Mouse (Mus musculus) lung, embryonic 15.5 days (tissue): Measurements from ENCODE around the gene Tcf7l1. TPM values are rescaled to one million over a fixed set of nuclear protein-coding genes. Genes with fewer than 3 reads are reported as not detected.
A peak's percentile ranks its signal among the peaks of the same experiment; 100 is the strongest.

Source experiments
- ATAC-seq: fragments of 200-750 bp; cut with Nextera tagmentation; 2 replicates; pipeline ENCODE4 v1.8.0; 2017; ENCODE audit warnings: moderate number of reproducible peaks, borderline replicate concordance; ENCODE audit not compliant: low FRiP score, low TSS enrichment; ENCODE audit errors: extremely low read depth
- H3K27ac ChIP-seq: fragments of 300-500 bp; sonication (generic); 2 replicates; pipeline ENCODE4 v1.5.1; 2015; ENCODE audit warnings: moderate library complexity, mild to moderate bottlenecking, inconsistent platforms
- H3K27me3 ChIP-seq: fragments of 300-500 bp; sonication (generic); 2 replicates; pipeline ENCODE4 v1.6.1; 2015; ENCODE audit warnings: inconsistent platforms
- H3K36me3 ChIP-seq: fragments of 300-500 bp; sonication (generic); 2 replicates; pipeline ENCODE4 v1.6.1; 2015; ENCODE audit warnings: inconsistent platforms
- H3K4me1 ChIP-seq: fragments of 300-500 bp; sonication (generic); 2 replicates; pipeline ENCODE4 v1.6.1; 2015; ENCODE audit warnings: inconsistent platforms
- H3K4me2 ChIP-seq: fragments of 300-500 bp; sonication (generic); 2 replicates; pipeline ENCODE4 v1.6.1; 2015; ENCODE audit warnings: inconsistent platforms, mild to moderate bottlenecking, moderate library complexity
- H3K4me3 ChIP-seq: fragments of 300-500 bp; sonication (generic); 2 replicates; pipeline ENCODE4 v1.5.1; 2015; ENCODE audit warnings: mild to moderate bottlenecking, inconsistent platforms
- H3K9ac ChIP-seq: fragments of 300-500 bp; sonication (generic); 2 replicates; pipeline ENCODE4 v1.6.1; 2015; ENCODE audit warnings: inconsistent platforms
- H3K9me3 ChIP-seq: fragments of 300-500 bp; sonication (generic); 2 replicates; pipeline ENCODE4 v1.6.1; 2016; ENCODE audit warnings: inconsistent platforms
- WGBS: fragments of 180-500 bp; shearing (Covaris S2); methylation state at CpG from one replicate; pipeline ENCODE4 v1.1.7; 2015; 5-methylcytosine and 5-hydroxymethylcytosine counted together
- polyA plus RNA-seq: library from polyadenylated mRNA; unstranded; fragments of >200 nt; fragmentation: Nextera tagmentation; extraction: Ambion mirVana; gene quantifications from 2 replicates; pipeline ENCODE4 v1.2.1, GENCODE M21; 2015

Gene Tcf7l1
- polyA plus RNA-seq, 1 experiment from 2014 or later, result 33.8 TPM

- no peak overlapping the region for H3K4me2 ChIP-seq
- no peaks in the 10 kb centered on the region for H3K27me3 ChIP-seq
- 42% methylated on average over 7 of the region's 7 CpGs for WGBS
- peaks cover 56% of the 10 kb centered on the region for H3K4me1 ChIP-seq
- no peaks in the 10 kb centered on the region for H3K9me3 ChIP-seq
- no peak overlapping the region for H3K9ac ChIP-seq
- no peak overlapping the region for H3K4me3 ChIP-seq
- no peaks in the 10 kb centered on the region for H3K36me3 ChIP-seq
- H3K27ac ChIP-seq, result peak overlapping the region; percentile 86
- ATAC-seq, result 0 out of 2 replicates have a peak, but pooled peaks have one; percentile 15
Measured at GRCm38 (mm10) chr6:72653419-72653818, 135.6 kb downstream of the Tcf7l1 start.

- no peaks in the 10 kb centered on the region for H3K27me3 ChIP-seq
- H3K4me3 ChIP-seq, result no peak overlapping the region
- H3K36me3 ChIP-seq, result 0 out of 2 replicates have a peak, but pooled peaks cover 9% of the 10 kb centered on the region
- peak overlapping the region; percentile 21; the same call in 1 of the 2 replicates for H3K4me2 ChIP-seq
- peak overlapping the region; percentile 56 for H3K27ac ChIP-seq
- no peaks in the 10 kb centered on the region for H3K9me3 ChIP-seq
- H3K9ac ChIP-seq, result no peak overlapping the region
- whole genome bisulfite sequencing, result 39% methylated on average over 10 of the region's 10 CpGs
- peak; percentile 28; the same call in 1 of the 2 replicates for ATAC-seq
- H3K4me1 ChIP-seq, result peaks cover 38% of the 10 kb centered on the region
Measured at GRCm38 (mm10) chr6:72650338-72650851, 138.7 kb downstream of the Tcf7l1 start.

GRCm38 (mm10) chr6:72648002-72648595 lies 141.0 kb downstream of the Tcf7l1 start:
- 69% methylated on average over 12 of the region's 12 CpGs for WGBS
- Histone ChIP-seq H3K36me3 (0 out of 2 replicates have a peak, but pooled peaks cover 9% of the 10 kb centered on the region), H3K27ac (no peak overlapping the region), H3K4me1 (peaks cover 16% of the 10 kb centered on the region), H3K4me2 (no peak overlapping the region), H3K4me3 (no peak overlapping the region), H3K9me3 (no peaks in the 10 kb centered on the region), H3K9ac (no peak overlapping the region), H3K27me3 (no peaks in the 10 kb centered on the region)
- ATAC-seq, result no peak

GRCm38 (mm10) chr6:72647383-72647820 lies 141.7 kb downstream of the Tcf7l1 start:
- Histone ChIP-seq H3K4me3 (no peak overlapping the region), H3K27ac (no peak overlapping the region), H3K4me1 (peaks cover 12% of the 10 kb centered on the region), H3K36me3 (0 out of 2 replicates have a peak, but pooled peaks cover 9% of the 10 kb centered on the region), H3K4me2 (no peak overlapping the region), H3K27me3 (no peaks in the 10 kb centered on the region), H3K9ac (no peak overlapping the region), H3K9me3 (no peaks in the 10 kb centered on the region)
- peak; percentile 24; the same call in 1 of the 2 replicates for ATAC-seq
- 50% methylated on average over 10 of the region's 10 CpGs for WGBS

GRCm38 (mm10) chr6:72645364-72645763 lies 143.7 kb downstream of the Tcf7l1 start:
- ATAC-seq, result no peak

GRCm38 (mm10) chr6:72644576-72644975 lies 144.5 kb downstream of the Tcf7l1 start:
- 0 out of 2 replicates have a peak, but pooled peaks cover 9% of the 10 kb centered on the region for H3K36me3 ChIP-seq
- no peak overlapping the region for H3K9ac ChIP-seq
- H3K4me2 ChIP-seq, result no peak overlapping the region
- no peaks in the 10 kb centered on the region for H3K27me3 ChIP-seq
- no peak overlapping the region for H3K4me3 ChIP-seq
- H3K27ac ChIP-seq, result no peak overlapping the region
- H3K9me3 ChIP-seq, result no peaks in the 10 kb centered on the region
- ATAC-seq, result no peak
- 74% methylated on average over 4 of the region's 4 CpGs for WGBS
- H3K4me1 ChIP-seq, result no peaks in the 10 kb centered on the region; the same call in 1 of the 2 replicates

More at GRCm38 (mm10) chr6:72645364-72645763, 143.7 kb downstream of the Tcf7l1 start:
- 91% methylated on average over 7 of the region's 7 CpGs for WGBS
- no peak overlapping the region for H3K4me2 ChIP-seq
- H3K4me1 ChIP-seq, result peaks cover 4% of the 10 kb centered on the region
- H3K36me3 ChIP-seq, result 0 out of 2 replicates have a peak, but pooled peaks cover 9% of the 10 kb centered on the region
- no peaks in the 10 kb centered on the region for H3K27me3 ChIP-seq
- H3K27ac ChIP-seq, result no peak overlapping the region
- no peaks in the 10 kb centered on the region for H3K9me3 ChIP-seq
- no peak overlapping the region for H3K9ac ChIP-seq
- no peak overlapping the region for H3K4me3 ChIP-seq

GRCm38 (mm10) chr6:72641218-72641954 lies 147.7 kb downstream of the Tcf7l1 start:
- H3K4me2 ChIP-seq, result no peak overlapping the region
- ATAC-seq, result peak; percentile 41; the same call in 1 of the 2 replicates
- no peak overlapping the region for H3K9ac ChIP-seq
- 63% methylated on average over 18 of the region's 18 CpGs for WGBS
- 0 out of 2 replicates have a peak, but pooled peaks cover 4% of the 10 kb centered on the region for H3K4me1 ChIP-seq
- H3K36me3 ChIP-seq, result 0 out of 2 replicates have a peak, but pooled peaks cover 2% of the 10 kb centered on the region
- H3K9me3 ChIP-seq, result no peaks in the 10 kb centered on the region
- no peaks in the 10 kb centered on the region for H3K27me3 ChIP-seq
- H3K4me3 ChIP-seq, result no peak overlapping the region
- H3K27ac ChIP-seq, result 0 out of 2 replicates have a peak overlapping the region, but pooled peaks have one; percentile 6

GRCm38 (mm10) chr6:72636940-72637339 lies 152.1 kb downstream of the Tcf7l1 start:
- Histone ChIP-seq H3K27ac (no peak overlapping the region), H3K4me3 (no peak overlapping the region), H3K9me3 (no peaks in the 10 kb centered on the region), H3K9ac (no peak overlapping the region), H3K27me3 (no peaks in the 10 kb centered on the region), H3K36me3 (peaks cover 8% of the 10 kb centered on the region; the same call in 1 of the 2 replicates), H3K4me1 (peaks cover 11% of the 10 kb centered on the region), H3K4me2 (no peak overlapping the region)
- WGBS, result 86% methylated on average over 3 of the region's 3 CpGs
- ATAC-seq, result no peak

- peak; percentile 64; the same call in 1 of the 2 replicates for ATAC-seq
- H3K9ac ChIP-seq, result no peak overlapping the region
- no peaks in the 10 kb centered on the region for H3K27me3 ChIP-seq
- H3K9me3 ChIP-seq, result no peaks in the 10 kb centered on the region
- H3K36me3 ChIP-seq, result peaks cover 16% of the 10 kb centered on the region
- no peak overlapping the region for H3K27ac ChIP-seq
- no peak overlapping the region for H3K4me3 ChIP-seq
- WGBS, result 29% methylated on average over 12 of the region's 12 CpGs
- no peak overlapping the region for H3K4me2 ChIP-seq
- H3K4me1 ChIP-seq, result peaks cover 11% of the 10 kb centered on the region
Measured at GRCm38 (mm10) chr6:72635760-72636431, 153.2 kb downstream of the Tcf7l1 start.

- no peak overlapping the region for H3K4me2 ChIP-seq
- no peak overlapping the region for H3K4me3 ChIP-seq
- no peak for ATAC-seq
- no peak overlapping the region for H3K9ac ChIP-seq
- H3K9me3 ChIP-seq, result no peaks in the 10 kb centered on the region
- H3K27ac ChIP-seq, result no peak overlapping the region
- H3K36me3 ChIP-seq, result peaks cover 32% of the 10 kb centered on the region
- 58% methylated on average over 10 of the region's 10 CpGs for WGBS
- H3K27me3 ChIP-seq, result no peaks in the 10 kb centered on the region
- peaks cover 11% of the 10 kb centered on the region for H3K4me1 ChIP-seq
Measured at GRCm38 (mm10) chr6:72634311-72634710, 154.7 kb downstream of the Tcf7l1 start.

- Histone ChIP-seq H3K36me3 (peaks cover 48% of the 10 kb centered on the region), H3K4me1 (peaks cover 10% of the 10 kb centered on the region), H3K27ac (no peak overlapping the region), H3K9ac (no peak overlapping the region), H3K4me3 (no peak overlapping the region), H3K4me2 (no peak overlapping the region), H3K27me3 (no peaks in the 10 kb centered on the region), H3K9me3 (no peaks in the 10 kb centered on the region)
- no peak for ATAC-seq
- WGBS, result 72% methylated on average over 6 of the region's 6 CpGs
Measured at GRCm38 (mm10) chr6:72631700-72632099, 157.4 kb downstream of the Tcf7l1 start.
